Comparison of ENCODE assay signal across 22 mouse cellular contexts in genomic region chr1:166855988-166856387, GRCm38 (mm10).
DNase-seq lines count a peak whose midpoint lies in the region; ATAC-seq lines count a peak whose summit lies in the region.
"Had no signal": no experiment of that assay in that cellular context is flagged by ENCODE, and none has a peak within 500 bp of the region (broad histone marks: within the 10 kb centered on the region; RNA-seq: fewer than 3 reads in every experiment).

No protein-coding gene starts in this region.

- no peaks in the 10 kb centered on the region for H3K4me1 ChIP-seq in heart, embryonic 12.5 days (replicated peaks)
- H3K4me1 ChIP-seq: embryonic facial prominence, embryonic 13.5 days; embryonic facial prominence, embryonic 15.5 days; forebrain, embryonic 13.5 days; forebrain, embryonic 15.5 days had no signal

- DNase-seq in testis, postnatal 14 days (ENCODE audit: low spot score): peak; percentile 13
- no peak for DNase-seq in testis, postnatal 10 days (ENCODE audit: low spot score)
- DNase-seq in Muller cell, postnatal 12 days (ENCODE audit: inconsistent ontology term): no peak
- DNase-seq: adrenal gland, adult 8-10 months; adrenal gland, postnatal 14 days; adrenal gland, postnatal 36 days; cerebellum, adult 11-12 months; cerebellum, adult 2 months; cerebellum, adult 9-10 months; cerebellum, postnatal 10 days; cerebellum, postnatal 25 days; embryo, embryonic 11 days; forebrain, postnatal 0 days had no signal

- H3K27me3 ChIP-seq in heart, embryonic 12.5 days (replicated peaks): no peaks in the 10 kb centered on the region
- H3K27me3 ChIP-seq: embryonic facial prominence, embryonic 13.5 days; embryonic facial prominence, embryonic 15.5 days; forebrain, embryonic 13.5 days; forebrain, embryonic 15.5 days; Patski had no signal

- H3K4me2 ChIP-seq in heart, embryonic 12.5 days: no peak overlapping the region
- H3K4me2 ChIP-seq: embryonic facial prominence, embryonic 13.5 days; embryonic facial prominence, embryonic 15.5 days; forebrain, embryonic 13.5 days; forebrain, embryonic 15.5 days had no signal

- H3K4me3 ChIP-seq in heart, embryonic 12.5 days: no peak overlapping the region
- H3K4me3 ChIP-seq: embryonic facial prominence, embryonic 13.5 days; embryonic facial prominence, embryonic 15.5 days; erythroblast, embryonic 14.5 days; forebrain, embryonic 13.5 days; forebrain, embryonic 15.5 days had no signal

- no peaks in the 10 kb centered on the region for H3K9me3 ChIP-seq in heart, embryonic 12.5 days (replicated peaks)
- H3K9me3 ChIP-seq: embryonic facial prominence, embryonic 13.5 days; embryonic facial prominence, embryonic 15.5 days; forebrain, embryonic 13.5 days; forebrain, embryonic 15.5 days had no signal

- no peak overlapping the region for H3K27ac ChIP-seq in heart, embryonic 12.5 days (ENCODE audit: poor library complexity, severe bottlenecking)
- H3K27ac ChIP-seq: embryonic facial prominence, embryonic 13.5 days; embryonic facial prominence, embryonic 15.5 days; forebrain, embryonic 13.5 days; forebrain, embryonic 15.5 days had no signal

- peak; percentile 77 for ATAC-seq in granulocyte monocyte progenitor cell, adult 5-6 weeks (replicated peaks; ENCODE audit: poor library complexity, severe bottlenecking)
- no peak for ATAC-seq in heart, embryonic 12.5 days (ENCODE audit: insufficient number of reproducible peaks, low FRiP score)
- ATAC-seq: activated CD4-positive, CD25-positive, alpha-beta regulatory T cell, adult 4 months; forebrain, embryonic 13.5 days; forebrain, embryonic 15.5 days; forebrain, postnatal 0 days; Patski had no signal

- no peaks in the 10 kb centered on the region for H3K36me3 ChIP-seq in heart, embryonic 12.5 days
- H3K36me3 ChIP-seq: embryonic facial prominence, embryonic 13.5 days; embryonic facial prominence, embryonic 15.5 days; forebrain, embryonic 15.5 days had no signal

- WGBS in heart, embryonic 12.5 days: 71% methylated on average over 4 of the region's 4 CpGs

- H3K9ac ChIP-seq in heart, embryonic 12.5 days: no peak overlapping the region
- H3K9ac ChIP-seq: embryonic facial prominence, embryonic 13.5 days; embryonic facial prominence, embryonic 15.5 days; forebrain, embryonic 13.5 days; forebrain, embryonic 15.5 days; forebrain, postnatal 0 days had no signal
